Mouse (Mus musculus): ENCODE results near the gene Baz2b.

The Baz2b gene

GRCm38 (mm10) chr2:60209703-60210651 is at the start of gene Baz2b, which contains the start of gene March7:
Gene Baz2b (minus strand): TSS chr2:60209839.
Gene March7 (plus strand): TSS chr2:60209887.
- peak; percentile 74 to 86 for DNase-seq (ENCODE audit: low spot score in 2 of 2)

- no peak for DNase-seq (ENCODE audit: low spot score in 2 of 2)
Observed at GRCm38 (mm10) chr2:60259186-60259585, 49.5 kb upstream of the Baz2b start.

DNA sequence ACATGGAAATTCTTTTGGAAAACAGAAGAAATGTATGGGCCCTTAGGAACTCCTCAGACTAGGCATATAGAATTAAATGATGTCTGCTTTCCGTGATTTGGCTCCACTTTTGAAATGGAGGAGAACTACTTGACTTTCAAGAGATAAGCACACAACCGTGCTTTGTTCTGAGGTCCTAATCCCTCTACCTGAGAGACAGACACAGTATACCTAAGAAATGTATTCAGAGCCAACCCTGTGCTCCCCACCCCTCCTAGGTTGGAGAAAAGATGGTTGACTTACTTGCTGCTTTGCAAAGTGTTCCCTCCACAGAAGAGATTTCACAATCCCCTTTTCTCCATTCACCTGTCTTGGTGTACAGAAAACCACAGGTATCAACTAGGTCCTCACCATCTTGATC is 47.1 kb upstream of the Baz2b start:
- no peak for DNase-seq (ENCODE audit: low spot score in 2 of 2)

DNA sequence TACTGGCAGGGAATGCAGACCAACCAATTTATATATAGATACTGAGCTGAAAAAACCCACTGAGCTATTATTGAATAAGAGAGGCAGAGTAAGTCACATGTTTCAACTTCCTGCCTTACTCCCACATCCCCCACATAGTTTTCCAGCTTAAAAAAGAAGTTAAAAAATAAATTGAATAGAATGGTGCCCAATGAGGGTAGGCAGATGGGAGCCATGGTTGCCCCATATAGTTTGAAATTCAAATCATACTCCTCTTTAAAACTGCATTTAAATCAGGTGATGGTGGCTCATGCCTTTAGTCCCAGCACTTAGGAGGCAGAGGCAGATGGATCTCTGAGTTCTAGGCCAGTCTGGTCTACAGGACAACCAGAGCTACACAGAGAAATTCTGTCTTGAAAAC is 43.9 kb upstream of the Baz2b start:
- DNase-seq (ENCODE audit: low spot score in 2 of 2): no peak

DNA sequence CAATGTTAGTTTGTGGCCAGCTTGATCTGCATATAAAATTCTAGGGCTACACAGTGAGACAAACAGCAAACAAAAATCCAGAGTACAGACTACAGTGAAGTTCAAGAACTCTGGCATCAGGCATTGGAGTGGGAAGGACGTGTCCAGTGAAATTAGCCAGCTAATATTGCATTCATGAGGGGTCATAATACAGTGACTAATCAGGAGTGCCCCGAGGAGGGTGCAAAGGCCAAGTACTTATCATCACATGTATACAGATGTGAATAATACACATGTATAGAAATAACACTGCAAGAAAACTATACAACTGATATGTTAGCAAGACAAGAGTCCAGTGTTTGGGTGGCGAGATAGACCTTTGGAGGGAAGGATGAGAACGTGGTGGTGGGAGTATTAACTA is 43.1 kb upstream of the Baz2b start:
- no peak for DNase-seq (ENCODE audit: low spot score in 2 of 2)

DNA sequence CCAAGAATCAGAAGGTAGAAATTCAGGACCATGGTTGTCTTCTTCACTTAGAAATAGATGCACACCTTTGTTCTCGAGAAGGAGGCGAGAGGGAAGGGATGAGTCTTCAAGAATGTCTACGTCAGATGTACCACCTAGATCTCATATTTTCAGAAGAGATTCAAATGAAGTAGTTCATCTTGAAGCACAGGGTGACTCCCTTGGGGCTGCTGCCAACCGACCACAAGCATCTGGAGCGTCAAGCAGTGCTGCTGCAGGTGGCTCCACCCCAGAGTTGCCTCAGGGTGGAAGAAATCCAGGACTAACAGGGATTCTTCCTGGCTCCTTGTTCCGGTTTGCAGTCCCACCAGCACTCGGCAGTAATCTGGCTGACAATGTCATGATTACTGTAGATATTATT is 24.9 kb upstream of the Baz2b start:
- no peak for DNase-seq (ENCODE audit: low spot score in 2 of 2)

DNA sequence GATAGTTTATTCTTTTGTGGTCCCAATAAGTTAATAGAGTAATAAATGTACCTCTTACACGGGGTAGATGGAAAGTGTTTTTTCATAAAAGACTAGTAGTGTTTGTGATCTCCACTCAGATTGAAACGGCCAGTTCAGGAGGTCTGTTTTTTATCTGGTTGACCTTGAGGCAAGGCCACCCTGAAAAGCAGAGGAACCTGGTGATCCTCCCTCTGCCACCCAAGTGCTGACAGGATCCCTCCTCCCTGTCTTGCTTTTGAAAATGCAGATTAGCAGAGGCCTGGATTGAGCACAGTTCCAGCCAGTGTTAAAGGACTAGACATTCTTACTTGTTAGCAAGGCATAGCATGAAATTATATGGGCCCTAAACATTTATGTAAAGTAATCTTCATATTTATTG is 23.5 kb upstream of the Baz2b start:
- no peak for DNase-seq (ENCODE audit: low spot score in 2 of 2)

GRCm38 (mm10) chr2:60230361-60230760 is 20.7 kb upstream of the Baz2b start:
- DNase-seq (ENCODE audit: low spot score in 2 of 2): no peak

DNA sequence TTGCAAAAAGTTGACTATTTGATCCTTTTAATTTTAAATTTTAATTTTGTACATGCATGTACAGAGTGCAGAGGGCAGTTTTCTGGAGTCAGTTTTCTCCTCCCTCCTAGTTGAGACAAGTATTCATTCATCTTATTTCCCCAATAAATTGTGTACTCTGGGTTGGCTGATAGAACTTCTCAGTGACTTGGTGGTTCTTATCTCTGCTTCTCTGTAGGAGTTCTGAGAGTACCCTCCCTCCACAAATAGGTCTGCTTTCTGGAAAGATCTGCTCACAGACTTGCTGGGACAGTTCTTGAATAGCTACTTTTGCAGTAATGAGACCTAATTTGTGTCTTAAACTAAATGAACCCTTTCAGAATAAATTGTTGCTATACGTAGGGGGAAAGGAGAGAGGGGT is 18.8 kb upstream of the Baz2b start:
- DNase-seq (ENCODE audit: low spot score in 2 of 2): no peak

- no peak for DNase-seq (ENCODE audit: low spot score in 2 of 2)
Observed at GRCm38 (mm10) chr2:60223489-60223888, 13.8 kb upstream of the Baz2b start.

DNA sequence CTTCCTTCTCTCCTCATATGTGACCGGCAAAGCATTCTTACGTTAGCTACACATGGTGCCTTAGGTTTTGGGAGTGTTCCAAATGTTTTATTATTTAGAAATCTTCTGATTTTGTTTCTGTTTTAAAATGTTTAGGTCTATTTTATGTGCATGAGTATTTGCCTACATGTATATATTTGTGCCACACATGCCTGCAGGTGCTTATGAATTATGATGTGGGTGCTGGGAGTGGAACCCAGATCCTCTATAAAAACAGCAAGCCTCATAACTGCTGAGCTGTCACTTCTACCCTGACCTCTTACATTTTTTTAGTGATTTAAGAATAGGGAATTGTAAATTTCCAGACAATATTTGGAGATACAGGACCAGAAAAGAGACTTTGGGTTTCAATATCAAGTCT is 12.3 kb upstream of the Baz2b start:
- DNase-seq (ENCODE audit: low spot score in 2 of 2): no peak

DNA sequence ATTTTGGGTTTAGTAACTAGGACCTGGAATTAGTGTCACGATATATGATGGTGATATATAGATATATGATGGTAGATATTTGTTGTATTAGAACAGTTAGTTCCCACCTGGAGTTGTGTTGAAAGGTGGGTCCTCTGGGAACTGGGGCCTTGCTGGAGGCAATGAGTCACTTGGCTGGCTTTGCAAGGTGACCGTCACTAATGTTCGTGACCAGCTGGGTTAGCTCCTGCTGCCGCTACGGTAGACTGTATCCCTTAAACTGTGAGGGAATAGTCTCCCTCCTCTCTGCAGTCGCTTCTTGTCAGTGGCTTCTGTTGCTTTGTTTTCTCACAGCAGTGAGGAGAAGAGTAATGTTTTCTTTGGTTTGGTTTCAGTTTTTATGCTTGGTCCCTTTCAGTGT is 11.6 kb upstream of the Baz2b start:
- DNase-seq (ENCODE audit: low spot score in 2 of 2): no peak

GRCm38 (mm10) chr2:60217620-60218019 is 8.0 kb upstream of the Baz2b start:
- DNase-seq (ENCODE audit: low spot score in 2 of 2): no peak

GRCm38 (mm10) chr2:60216547-60217153 is 7.0 kb upstream of the Baz2b start:
- DNase-seq (ENCODE audit: low spot score in 2 of 2): no peak

GRCm38 (mm10) chr2:60214683-60215082 is 5.0 kb upstream of the Baz2b start:
- no peak for DNase-seq (ENCODE audit: low spot score in 2 of 2)

DNA sequence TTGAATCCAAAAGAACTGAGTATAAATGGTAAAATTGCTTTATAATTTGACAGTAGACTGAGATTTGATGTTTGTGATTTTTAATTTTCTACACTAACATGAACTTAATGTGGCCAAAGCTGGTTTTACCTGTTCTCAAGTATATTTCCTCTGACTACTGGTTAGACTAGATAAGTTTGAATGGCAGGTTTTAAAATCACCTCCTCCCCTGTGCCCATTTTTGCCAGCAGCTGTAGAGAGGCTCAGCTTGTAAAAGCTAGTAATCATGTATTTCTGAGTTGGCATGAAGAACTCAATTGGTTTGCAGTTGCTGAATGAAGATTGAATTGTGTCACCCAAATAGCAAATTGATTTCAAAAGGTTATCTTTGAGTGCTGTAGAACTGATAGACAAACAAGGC is 2.8 kb upstream of the Baz2b start:
- DNase-seq (ENCODE audit: low spot score in 2 of 2): no peak

GRCm38 (mm10) chr2:60210821-60211220 is 1.2 kb upstream of the Baz2b start:
- DNase-seq (ENCODE audit: low spot score in 2 of 2): no peak

DNA sequence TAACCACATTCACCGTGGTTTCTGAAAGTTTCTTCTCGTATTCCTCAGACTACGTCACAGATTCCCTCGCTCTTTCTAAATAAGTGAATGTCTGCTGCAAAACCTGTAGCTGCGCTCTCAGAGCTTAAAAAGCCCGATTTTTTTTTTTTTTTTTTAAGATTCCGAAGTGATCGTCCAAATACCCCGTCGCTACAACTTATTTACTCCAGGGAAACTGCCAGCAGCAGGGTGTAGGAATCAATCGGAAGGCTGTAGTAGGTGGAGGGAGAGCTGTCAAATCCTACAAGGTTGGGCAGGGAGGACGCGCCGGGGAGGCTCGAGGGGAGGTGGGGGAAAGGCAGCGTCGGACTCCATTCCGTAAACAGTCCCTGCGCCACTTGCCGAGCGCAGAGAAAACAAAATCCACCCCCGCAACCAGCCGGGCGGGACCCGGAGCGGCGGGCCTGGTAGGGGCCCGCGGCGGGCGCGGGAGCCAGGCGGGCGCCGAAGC is 472 bp downstream of the Baz2b start:
- peak; percentile 47 to 50 for DNase-seq (ENCODE audit: low spot score in 2 of 2)

GRCm38 (mm10) chr2:60205795-60206194 is 3.8 kb downstream of the Baz2b start:
- no peak for DNase-seq (ENCODE audit: low spot score in 2 of 2)

DNA sequence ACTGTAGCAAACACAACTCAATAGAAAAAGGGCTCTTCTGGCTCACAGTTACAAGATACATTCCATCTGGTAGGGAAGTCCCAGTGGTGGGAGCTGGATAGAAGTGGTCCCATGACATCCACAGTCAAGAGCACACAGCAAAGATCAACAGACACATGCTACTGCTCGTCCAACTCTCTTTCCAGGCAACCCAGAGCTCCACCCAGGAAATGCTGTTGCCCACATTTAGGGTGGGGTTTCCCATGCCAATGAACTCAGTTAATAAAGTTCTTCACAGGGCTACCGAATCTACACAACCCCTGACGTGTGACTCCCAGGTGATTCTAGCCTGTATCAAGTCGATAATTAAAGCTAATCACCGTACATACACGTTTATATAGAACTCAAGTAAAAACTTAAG is 5.5 kb downstream of the Baz2b start:
- DNase-seq (ENCODE audit: low spot score in 2 of 2): no peak

DNA sequence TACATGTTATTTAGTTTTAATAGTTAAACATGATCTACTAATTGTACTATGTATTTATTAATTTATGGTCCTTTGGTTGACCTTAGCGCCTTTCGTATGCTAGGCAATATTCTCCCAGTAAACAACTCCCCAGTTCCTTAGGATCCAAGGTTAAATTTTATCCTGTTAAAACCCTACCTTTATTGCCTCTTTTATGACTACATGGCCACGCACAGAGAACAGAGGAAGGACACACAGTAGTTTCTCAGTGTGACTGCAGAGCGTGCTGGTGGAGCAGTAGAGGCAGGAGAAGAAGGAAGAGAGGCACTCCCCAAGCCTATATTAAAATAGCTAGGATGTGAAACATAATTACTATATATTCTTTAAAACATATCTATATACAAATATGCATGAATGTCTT is 5.9 kb downstream of the Baz2b start:
- no peak for DNase-seq (ENCODE audit: low spot score in 2 of 2)

GRCm38 (mm10) chr2:60202900-60203530 is 6.6 kb downstream of the Baz2b start:
- no peak for DNase-seq (ENCODE audit: low spot score in 2 of 2)

Data from frontal cortex, postnatal 10 days (tissue).